Mouse (Mus musculus) heart, postnatal 0 days (tissue): ENCODE measurements around the gene Hes6.

Source experiments
- CTCF ChIP-seq: IDR thresholded peaks from 2 replicates; pipeline ENCODE4 v1.5.1; 2016; ENCODE audit warnings: antibody characterized with exemption, control low read depth, low read depth
- EP300 ChIP-seq: IDR thresholded peaks from 2 replicates; pipeline ENCODE4 v1.6.1; 2016; ENCODE audit warnings: antibody characterized with exemption, low read depth

DNA sequence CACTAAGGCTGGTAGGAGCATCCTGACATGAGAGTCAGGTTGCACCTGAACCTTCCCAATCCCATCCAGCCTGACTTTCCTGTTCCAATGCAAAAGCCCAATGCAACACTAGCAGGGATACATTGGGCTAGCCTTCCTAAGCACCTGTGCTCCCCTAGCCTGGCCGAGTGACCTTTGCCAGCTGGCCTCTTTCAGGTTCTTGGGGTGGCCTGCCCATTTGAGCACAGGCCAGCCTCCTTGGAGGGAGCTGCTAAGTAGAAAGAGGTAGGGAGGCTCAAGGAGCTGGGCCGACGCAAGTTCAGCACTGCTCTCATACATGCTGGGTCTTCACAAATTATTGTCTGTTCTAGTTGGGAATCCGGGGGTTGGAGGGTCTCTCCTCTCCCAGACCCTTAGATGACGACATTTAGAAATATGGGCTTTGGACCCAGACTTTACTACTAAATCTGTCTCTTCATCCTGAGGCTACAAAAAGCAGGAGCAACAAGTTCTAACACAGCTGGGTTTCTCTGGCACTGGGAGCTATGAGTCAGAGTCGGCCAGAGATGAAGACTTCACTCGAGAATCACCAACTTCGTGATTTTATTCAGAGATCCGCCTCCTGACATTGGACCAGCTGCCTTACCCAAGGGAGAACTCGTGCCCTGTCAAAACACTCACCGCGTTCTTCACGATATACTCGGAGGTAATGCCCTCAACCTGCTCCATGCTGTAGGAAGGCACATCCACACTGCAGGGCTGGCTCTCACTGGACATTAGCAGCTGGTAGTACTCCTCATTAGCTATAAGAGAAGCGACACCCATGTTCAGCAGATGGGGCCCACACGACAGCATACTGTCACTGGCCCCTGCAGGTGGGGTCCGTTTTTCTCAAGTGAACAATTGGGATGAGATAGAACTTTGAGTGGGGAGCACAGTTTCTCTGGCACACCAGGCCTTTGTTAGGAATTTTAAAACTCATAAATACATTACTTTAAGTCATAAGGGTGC is 31.3 kb upstream of the Hes6 start:
- TF ChIP-seq CTCF (no peak), EP300 (no peak)
